Mouse (Mus musculus) spleen, adult 2 months (tissue): Measurements from ENCODE around the gene Slco2a1.

Experiments
- CTCF ChIP-seq: fragments of 200-500 bp; IDR thresholded peaks from 2 replicates; pipeline ENCODE4 v1.5.1; 2011; ENCODE audit warnings: mild to moderate bottlenecking, inconsistent platforms; ENCODE audit not compliant: insufficient read depth, insufficient read length, insufficient replicate concordance; ENCODE audit errors: extremely low read depth
- POLR2A ChIP-seq: fragments of 200-500 bp; IDR thresholded peaks from 2 replicates; pipeline ENCODE4 v1.6.1; 2011; ENCODE audit warnings: low read depth, low read length, inconsistent platforms

DNA sequence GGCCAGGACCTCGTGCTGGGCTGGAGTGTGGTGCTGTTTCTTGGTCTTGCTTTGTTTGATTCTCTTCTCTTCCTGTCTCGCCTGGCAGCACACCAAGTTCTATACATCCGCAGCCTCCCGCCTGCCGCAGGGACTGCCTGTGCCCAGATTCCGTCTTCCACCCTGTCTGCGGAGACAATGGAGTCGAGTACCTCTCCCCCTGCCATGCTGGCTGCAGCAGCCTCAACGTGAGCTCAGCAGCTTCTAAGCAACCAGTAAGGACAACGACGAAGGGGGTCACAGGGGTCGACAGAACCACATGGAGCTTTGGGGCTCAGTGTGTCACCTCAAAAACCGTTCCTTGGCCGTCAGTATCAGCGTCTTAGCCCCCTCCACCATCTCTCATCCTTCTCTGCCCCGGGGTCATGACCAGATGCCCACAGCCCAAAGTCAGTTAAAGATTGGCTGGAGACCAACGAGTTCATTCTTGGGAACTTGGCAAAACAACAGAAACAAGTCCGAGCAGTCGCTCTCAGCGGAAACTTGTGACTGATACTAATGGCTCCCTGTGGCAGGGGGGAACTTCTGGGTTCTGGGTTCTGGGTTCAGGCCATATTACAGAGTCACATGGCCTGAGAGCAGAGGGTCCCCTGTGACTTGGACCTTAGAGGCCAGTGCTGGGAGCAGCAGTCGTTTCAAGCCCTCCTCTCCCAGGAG is 88.5 kb downstream of the Slco2a1 start:
- TF ChIP-seq CTCF (no peak), POLR2A (no peak)
